Mouse (Mus musculus) CD4-positive, CD25-positive, alpha-beta regulatory T cell, adult 2 months (primary cell): ENCODE results near the gene Cyb5b.

ENCODE experiments used
- DNase-seq: peaks from one replicate; pipeline ENCODE4 v3.0.0-alpha.2; 2012; ENCODE audit warnings: low read depth, low spot score

Gene Cyb5b

DNA sequence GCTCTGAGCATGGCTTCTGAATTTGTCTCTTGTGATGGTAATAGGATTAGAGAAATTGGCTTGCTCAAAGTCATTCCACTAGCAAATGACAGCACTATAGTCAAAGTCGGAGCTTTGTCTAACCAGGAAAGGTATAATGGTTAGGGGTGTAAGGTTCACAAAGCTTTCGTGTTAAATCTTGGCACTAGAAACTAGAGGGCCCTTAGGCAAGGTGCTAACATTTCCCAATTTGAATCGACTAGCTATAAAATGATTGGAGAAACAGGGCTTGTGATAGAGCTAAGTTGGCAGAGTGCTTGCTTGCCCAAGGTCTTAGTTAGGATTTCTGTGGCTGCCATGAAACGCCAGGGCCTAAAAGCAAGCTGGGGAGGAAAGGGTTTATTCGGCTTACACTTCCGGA is 20.4 kb upstream of the Cyb5b start:
- no peak for DNase-seq

DNA sequence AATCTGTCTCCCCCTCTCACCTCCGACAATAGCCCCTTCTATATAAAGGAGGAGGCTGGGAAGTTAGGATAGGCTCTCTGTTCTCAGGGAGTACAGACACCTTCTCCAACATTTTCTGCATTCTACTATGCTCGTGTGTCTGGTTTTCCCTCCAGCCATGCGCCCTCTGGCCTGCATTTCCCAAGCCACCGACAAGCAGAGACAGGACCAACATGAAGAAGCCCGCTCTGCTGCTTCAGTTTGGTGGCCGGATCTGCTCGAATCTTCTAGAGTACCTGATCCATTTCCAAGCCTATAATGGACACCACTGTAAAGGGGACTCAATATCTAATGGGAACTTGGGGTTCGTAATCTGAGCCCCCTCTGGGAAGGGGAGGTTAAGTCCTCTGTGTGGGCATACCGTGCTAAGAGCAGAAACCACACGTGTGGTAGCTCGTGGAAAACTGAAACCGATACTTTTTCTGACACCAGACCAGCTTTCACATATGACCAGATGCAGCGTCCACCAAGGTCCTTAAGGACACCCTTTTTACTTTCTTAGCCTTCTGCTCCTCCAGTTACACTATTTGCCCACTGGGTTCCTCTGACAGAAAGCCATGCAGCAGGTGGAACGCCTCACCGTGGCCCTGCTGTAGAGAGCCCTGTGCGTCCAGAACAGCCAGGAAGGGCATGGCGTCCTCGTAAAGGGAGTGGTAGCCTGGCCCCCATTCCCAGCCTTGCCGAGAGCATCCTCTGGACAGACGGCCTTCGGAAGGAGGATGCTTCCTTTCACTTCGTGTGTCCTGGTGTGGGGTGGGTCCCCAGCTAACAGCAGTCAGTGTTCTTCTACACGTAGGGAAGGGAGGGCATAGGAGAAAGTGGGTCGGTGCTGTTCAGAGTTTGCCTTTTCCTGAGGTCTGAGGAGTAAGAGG is 17.6 kb upstream of the Cyb5b start:
- DNase-seq, result no peak

DNA sequence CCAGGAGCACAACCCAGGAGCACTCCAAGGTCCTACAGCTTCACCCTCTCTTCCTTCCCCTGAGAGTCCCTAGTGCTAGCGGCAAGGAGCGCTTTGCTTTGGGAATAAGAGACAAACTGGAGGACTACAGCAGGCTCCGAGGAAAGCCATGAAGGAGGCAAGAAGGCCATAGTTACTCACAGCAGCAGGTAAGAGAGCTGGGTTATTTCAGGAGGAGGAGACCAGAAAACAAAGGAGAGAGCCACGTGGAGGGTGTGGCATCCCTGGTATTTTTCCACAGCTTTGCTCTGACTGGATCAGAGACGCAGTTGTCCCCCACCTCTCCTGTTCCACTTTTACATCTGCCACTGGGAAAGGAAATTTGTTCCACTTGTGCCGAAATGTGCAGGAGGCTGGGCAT is 16.6 kb upstream of the Cyb5b start:
- no peak for DNase-seq

DNA sequence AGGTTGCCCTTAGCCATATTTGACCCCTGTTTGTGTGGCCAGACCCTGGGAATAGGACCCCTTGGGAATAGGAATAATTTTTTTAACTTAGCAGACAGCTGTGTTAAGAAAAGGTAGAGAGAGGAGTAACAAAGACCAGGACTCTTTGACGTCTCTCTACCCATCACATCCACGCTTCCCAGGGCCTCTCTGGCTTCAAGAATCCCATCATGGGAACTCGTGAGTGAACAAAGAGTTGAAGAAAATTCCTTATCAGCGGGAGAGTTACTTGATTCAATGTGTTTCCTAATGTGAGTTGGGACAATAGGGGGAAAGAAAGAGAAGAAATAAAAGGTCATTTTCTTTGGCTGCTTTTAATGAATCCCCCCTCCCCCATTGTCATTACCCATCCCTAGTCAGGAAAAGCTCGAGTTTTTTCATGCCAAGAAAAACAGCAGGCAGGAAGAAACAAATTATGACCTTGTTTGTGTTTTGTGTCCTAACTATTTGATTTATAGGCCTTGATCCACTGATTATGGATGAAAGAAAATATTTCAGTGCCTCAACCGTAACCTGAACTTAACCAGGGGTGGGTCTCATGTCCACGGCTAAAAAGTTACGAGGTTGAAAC is 14.3 kb upstream of the Cyb5b start:
- DNase-seq, result no peak

DNA sequence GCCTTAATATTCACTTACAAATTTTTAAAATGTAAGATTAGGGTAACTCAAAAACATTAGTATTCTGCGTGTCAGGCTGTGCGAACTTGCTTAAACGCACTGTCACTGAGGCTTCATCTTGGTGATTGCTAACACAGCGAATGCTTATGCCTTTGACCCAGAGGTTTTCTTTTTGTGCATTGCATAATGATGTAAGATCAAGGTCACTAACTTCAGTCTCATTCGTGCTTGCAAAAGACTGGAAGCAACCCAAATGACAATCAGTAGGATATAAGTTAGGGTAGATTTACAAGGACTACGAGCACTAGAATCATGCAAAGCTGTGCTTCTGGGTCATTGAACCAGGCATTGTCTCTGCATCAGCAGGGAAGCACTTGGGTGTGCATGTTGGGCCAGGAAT is 12.8 kb upstream of the Cyb5b start:
- DNase-seq, result no peak

DNA sequence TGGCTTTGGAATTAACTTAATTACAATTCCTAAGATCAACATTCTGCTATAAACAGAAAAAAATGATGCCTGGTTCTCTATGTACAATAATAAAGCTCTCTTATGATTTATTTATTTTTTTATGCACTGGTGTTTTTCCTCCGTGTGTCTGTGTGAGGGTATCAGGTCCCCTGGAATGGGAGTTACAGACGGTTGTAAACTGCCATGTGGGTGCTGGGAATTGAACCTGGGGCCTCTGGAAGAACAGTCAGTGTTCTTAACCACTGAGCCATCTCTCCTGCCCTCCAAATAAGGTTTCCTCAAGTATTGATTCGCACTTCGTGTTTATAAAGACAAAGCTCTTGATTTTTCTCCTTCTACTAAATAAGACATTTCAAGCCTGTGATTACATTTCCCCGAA is 12.1 kb upstream of the Cyb5b start:
- no peak for DNase-seq

DNA sequence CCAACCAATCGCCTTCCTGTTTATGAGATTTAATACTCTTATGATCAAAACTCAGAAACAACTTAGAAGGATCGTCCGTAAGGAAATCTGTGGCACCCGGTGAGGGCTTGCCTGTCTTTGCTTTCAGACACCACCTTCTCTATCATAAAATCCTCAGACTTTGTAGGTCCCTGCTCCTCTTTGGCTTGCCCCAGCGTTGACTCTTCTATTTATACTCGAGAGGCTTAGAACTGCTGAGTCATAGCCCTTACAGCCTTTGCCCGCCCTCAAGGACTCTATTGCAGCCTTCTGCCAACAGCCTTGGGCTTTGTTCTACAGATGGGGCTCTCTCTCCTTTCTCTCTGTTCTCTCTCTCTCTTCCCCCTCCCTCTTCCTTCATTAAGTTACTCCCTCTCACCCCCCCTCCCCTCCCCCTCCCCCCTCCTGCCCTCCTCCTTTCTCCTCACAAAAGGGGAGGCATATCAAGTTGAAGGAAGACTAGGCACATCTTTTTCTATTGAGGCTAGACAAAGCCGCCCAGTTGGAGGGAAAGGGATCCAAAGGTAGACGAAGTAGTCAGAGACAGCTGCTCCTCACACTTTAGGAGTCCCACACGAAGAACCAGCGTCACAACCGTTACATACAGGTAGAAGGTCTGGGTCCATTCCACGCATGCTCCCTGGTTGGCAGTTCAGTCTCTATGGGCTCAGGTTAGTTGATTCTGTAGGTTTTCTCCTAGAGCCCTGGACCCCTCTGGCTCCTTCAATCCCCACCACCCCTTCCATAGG is 10.6 kb upstream of the Cyb5b start:
- no peak for DNase-seq

DNA sequence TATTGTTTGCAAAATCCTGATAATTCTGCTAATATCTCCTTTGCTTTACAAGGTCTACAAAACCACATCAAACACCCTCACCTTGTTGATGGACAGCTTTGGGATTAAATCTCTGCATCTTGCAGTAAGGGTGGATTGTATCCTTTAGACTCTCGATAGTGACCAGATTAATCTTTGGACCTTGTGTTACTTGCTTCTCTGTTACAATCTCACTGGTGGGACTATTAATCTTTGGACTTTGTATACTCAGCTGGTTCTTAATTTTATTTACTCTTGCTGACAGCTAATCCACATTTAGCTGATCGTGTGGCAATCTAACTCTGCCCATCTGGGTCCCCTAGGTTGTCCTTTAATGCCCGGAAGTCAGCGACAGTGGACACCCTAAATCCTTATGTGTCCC is 7.9 kb upstream of the Cyb5b start:
- no peak for DNase-seq

DNA sequence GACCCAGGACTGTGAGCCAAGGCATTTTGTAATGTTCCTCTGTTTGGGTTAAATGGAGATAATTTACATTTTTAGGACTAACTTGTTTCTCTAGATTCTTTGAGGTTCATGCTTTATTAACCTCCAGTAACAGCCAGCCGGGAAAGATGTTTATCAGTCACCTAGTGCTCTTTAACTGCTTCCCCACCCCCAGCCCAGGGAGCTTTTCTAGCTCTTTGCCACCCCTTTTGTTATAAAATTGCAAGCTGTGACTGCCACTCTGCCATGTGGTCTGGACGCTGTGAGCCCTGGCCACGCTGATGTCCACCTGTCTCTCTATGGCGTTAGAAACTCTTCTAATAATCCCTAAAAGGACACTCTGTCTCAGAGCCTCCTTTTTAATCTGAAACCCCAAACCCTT is 6.9 kb upstream of the Cyb5b start:
- DNase-seq, result no peak

DNA sequence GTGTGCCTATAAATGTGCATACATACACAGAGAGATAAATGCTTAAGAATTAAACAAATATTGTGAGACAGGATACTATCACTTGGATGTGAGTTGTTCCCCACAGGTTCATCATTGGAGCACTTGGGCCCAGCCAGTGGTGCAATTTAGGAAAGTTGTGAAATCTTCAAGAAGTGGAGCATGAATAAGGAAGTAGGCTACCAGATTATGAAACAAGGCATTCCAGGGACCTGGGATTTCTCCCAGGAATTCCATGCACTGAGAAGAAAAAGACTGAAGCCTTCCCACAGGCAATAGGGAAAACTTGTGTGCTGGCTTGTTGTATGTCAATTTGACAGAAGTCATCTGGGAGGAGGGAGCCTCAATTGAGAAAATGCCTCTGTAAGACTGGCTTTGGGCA is 4.3 kb upstream of the Cyb5b start:
- DNase-seq, result no peak

DNA sequence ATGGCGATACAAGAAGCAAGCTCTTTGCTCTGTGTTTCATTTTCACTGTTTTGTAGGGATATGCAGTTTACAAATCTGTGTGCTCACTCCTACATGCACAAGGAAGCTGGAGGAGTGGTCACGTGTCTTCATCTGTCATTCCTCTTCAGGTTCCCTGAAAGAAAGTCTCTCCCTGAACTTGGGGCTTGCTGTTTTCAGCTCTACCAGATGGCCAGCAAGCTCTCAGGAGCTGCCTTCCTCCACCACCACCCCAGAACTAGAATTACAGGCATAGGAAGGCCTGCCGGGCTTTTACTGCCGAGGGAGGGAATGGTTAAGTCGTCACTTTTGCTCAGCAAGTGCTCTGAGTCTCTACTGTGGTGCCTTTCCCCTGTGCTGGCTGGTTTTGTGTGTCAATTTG is 1.6 kb upstream of the Cyb5b start:
- DNase-seq, result no peak

DNA sequence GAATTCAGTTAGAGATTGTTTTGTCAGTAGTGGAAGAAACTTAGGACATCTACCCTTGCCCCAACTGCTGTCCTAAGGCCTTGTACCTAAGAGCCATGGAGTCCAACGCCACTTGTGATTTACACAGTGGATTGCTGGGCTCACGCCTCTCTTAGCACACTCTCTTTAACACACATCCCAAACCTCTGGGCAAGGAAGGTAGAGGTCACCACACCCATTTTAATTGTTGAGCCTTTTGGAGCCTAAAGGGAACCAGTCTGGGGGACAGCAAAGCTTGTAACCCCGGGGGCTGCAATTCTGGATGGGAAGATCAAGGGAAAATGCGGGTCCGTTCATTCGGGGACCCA is 410 bp upstream of the Cyb5b start:
- DNase-seq, result no peak

DNA sequence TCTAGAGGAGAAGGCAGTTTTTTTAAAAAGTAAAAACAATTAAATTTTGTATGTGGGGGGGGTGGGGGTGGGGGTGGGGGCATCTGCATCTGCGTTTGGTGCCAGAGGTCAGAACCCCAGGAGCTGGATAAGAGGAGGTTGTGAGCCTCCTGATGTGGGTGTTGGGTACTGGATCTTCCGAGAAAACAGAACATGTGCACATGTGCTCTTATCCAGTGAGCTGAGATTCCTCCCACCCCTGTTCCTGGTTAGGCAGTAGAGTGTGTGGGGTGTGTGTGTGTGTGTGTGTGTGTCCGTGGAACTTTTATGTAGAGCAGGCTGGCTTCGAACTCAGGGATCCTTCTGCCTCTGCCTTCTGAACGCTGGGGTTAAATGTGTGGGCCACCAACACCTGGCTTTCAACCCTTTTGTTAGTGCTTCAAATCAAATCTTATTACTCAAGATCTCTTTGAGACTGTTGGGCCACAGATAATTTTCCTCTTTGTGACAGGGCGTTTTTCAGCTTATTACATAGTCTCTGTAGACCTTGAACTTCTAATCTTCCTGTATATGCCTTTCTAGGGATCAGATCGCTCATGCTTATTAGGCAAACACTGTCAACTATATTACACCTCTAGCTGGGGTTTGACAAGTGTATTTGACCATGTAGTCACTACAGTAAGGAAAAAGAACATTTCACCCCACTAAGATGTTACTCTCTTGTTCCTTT is 926 bp downstream of the Cyb5b start:
- DNase-seq, result peak; percentile 18

DNA sequence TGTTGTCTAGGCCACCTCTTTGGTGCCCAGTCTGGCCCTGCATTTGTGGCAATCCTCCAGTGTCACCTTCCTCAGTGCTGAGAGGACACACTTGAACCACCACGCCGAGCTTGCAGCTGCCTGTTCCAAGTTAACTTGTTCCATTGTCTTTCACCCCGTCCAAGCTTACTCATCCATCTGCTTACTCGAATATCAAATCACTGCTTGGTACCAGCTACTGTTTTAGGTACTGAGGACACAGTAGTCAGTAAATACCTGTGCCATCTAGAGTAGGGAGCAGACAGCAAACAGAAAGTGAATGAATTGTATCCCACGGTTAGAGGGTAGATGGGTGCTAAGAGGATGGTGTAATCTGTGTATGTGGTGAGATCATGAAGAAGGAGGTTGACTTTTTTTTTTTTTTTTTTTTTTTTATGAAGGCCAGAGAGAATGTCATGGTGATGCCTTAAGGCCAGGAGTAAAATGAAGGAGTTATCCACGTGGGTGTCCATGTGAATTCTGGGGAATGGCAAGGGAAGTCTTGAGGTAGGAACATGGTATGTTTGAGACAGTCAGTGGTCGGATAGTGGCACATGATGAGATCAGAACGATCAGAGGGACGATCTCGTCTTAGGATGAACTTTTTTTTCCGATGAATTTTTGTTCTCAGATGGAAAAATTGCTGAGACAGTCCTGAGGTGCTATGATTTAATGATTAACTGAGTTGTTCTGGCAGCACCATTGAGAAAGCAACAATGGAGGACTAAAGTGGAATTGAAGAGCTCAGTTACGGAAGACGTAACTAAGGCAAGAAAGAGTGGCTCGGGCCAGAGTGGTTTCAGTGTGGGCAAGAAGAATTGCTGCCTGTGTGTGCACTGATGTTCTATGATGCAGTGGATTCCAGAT is 3.1 kb downstream of the Cyb5b start:
- no peak for DNase-seq

DNA sequence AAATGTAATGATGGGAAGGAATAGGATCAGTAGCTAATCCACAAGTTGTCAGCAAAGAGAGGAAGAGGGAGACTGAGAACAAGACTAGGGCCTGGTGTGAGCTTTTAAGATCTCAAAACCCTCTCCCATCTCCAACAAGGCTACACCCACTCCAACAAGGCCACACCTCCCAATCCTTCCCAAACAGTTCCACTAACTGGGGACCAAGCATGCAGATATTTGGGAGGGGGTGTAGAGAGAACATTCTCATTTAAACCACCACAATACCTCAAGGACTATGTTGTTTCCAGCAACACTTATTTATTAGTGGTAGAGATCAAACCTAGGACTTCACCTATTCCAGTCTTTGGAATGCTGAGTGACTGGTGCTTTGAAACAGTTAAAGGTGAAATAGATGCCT is 6.4 kb downstream of the Cyb5b start:
- no peak for DNase-seq

DNA sequence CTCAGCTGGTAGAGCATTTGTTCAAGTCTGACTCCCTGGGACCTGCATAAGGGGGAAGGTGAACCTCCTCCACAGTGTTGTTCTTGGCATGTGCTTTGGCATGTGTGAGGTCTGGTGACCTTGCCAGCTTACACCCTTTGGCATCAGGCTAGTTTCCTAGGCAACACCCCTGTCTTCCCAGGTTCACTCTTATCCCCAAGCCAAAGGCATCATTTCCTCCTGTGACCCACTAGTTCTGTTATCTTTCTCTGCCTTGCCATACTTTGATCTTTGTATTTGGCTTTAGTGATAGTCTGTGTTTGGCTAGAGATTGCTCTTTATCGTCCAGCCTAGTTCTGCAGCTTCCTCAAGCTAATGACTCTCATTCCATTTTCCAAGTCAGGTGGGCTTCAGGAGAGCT is 7.4 kb downstream of the Cyb5b start:
- DNase-seq, result no peak

DNA sequence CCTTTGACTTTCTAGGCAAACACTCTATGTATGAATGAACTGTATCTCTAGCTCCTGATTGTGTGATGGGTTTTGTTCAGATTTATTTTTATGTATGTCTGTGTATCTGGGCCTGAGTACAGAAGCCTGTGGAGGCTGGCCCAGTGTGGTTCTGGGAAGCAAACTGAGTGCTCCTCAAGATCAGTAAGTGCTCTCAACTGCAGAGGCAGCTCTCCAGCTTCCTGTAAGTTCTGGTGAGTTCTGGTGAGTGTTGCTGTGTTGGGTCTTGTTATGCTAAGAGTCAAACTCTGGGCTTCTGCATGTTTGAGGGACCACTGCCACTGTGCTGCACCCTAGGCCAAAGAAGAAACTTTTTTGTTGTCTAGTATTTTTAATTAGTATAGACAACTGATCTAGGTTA is 8.4 kb downstream of the Cyb5b start:
- DNase-seq, result no peak

DNA sequence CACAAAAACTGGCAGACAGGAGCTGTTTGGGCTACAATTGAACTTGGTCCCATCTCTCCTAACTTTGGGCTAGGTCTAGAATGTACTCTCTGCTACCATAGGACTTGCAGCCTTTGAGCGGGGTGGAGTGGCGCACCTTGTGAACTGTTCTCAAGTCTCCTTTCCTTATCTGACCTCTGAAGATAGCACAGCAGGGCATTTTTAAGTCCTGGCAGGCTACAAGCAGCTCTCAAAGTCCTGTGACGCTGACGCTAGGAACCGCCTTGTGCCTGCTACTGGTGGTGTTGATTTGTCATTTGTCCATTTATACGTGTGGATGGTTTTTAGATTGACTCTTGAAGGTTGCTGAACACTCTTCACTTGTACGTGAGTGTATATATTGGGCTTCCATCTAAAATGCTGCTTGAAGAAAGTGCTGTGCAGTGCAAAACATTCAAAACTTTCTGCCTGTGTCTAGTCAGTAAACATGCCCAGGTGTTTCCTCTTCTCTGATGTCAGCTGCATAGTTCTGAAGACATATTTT is 13.9 kb downstream of the Cyb5b start:
- peak; percentile 50 for DNase-seq

DNA sequence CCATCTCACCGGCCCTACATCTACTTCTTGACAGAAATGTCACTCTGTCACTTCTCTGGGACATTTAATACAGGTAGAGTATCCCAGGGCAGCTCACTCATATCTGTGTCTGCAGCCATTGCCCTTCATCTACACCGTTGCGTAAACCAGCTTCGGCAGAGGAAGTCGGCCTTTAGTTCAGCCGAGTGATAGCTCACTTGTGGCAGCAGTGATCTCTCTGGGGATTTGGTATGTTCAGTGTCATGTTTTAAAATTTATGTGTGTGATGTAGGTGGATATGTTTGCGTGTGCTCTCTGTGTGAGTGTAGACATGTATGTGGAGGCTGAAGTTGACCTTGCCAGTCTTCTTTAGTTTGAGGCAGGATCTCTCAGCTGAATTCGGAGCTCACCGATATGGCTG is 15.3 kb downstream of the Cyb5b start:
- peak; percentile 31 for DNase-seq

DNA sequence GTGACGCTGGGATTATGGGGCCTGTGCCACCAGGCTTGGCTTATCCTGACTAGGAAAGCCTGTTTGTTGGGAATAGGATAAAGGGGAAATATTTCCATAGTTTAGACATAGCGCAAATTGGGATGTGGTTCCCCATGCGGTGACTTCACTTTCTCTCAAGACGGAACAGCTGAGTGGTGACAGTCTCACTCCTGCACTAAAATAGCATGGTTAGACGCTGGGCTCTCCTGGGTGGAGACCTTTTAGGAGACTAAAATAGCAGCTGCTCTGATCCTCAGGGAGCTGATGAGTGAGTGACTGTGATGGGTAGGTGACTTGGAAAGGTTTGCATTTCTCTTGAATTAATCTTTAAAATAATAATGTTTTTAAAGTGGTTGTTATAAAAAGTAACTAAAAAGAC is 17.4 kb downstream of the Cyb5b start:
- DNase-seq, result no peak

DNA sequence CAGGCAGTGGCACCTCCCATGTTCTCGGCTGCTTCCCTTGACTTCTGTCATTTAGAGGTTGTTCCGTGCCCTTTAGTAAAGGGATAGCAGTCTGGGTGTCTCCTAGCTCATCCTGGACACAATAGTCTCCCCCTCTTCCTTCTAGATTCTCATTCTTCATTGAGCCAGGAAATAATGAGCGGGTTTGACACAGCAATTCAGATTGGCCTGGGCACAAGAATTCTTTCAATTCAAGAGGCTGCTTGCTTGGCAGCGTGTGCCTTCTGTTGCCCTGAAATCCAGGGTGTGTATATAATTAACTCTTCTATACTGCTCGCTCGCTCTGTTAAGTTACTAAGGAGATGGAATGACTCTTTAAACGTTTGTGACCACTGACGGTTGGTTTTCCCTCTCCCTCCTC is 21.7 kb downstream of the Cyb5b start:
- DNase-seq, result no peak
